Mouse (Mus musculus) midbrain, embryonic 16.5 days (tissue): ENCODE data around the gene Arhgap23. TPM values are rescaled to one million over a fixed set of nuclear protein-coding genes. Genes with fewer than 3 reads are reported as not detected.

Experiments used
- ATAC-seq: fragments of 200-750 bp; cut with Nextera tagmentation; 2 replicates; pipeline ENCODE4 v1.8.0; 2017; ENCODE audit warnings: moderate TSS enrichment
- H3K27ac ChIP-seq: fragments of 300-500 bp; sonication (generic); 2 replicates; pipeline ENCODE4 v1.5.1; 2014; ENCODE audit warnings: mild to moderate bottlenecking, low read length, mixed read lengths
- H3K27me3 ChIP-seq: fragments of 300-500 bp; sonication (generic); 2 replicates; pipeline ENCODE4 v1.6.1; 2014; ENCODE audit warnings: low read depth, low read length, mixed read lengths; ENCODE audit not compliant: control insufficient read depth, insufficient read depth
- H3K36me3 ChIP-seq: fragments of 300-500 bp; sonication (generic); 2 replicates; pipeline ENCODE4 v1.6.1; 2014; ENCODE audit warnings: mild to moderate bottlenecking, low read length, moderate library complexity, mixed read lengths; ENCODE audit not compliant: control insufficient read depth, insufficient read depth
- H3K4me1 ChIP-seq: fragments of 300-500 bp; sonication (generic); 2 replicates; pipeline ENCODE4 v1.6.1; 2014; ENCODE audit warnings: mild to moderate bottlenecking, low read length, mixed read lengths; ENCODE audit not compliant: control insufficient read depth, insufficient read depth
- H3K4me2 ChIP-seq: fragments of 300-500 bp; sonication (generic); 2 replicates; pipeline ENCODE4 v1.6.1; 2014; ENCODE audit warnings: mild to moderate bottlenecking, low read length, mixed read lengths
- H3K4me3 ChIP-seq: fragments of 300-500 bp; sonication (generic); 2 replicates; pipeline ENCODE4 v1.5.1; 2014; ENCODE audit warnings: low read depth, mild to moderate bottlenecking, low read length, moderate library complexity, mixed read lengths
- H3K9ac ChIP-seq: fragments of 300-500 bp; sonication (generic); 2 replicates; pipeline ENCODE4 v1.6.1; 2014; ENCODE audit warnings: low read depth, low read length, mixed read lengths
- H3K9me3 ChIP-seq: fragments of 300-500 bp; sonication (generic); replicated peaks from 2 replicates; pipeline ENCODE4 v1.6.1; 2014; ENCODE audit warnings: mild to moderate bottlenecking, low read length, mixed read lengths; ENCODE audit not compliant: control insufficient read depth, poor library complexity, severe bottlenecking
- WGBS: fragments of 180-500 bp; shearing (Covaris S2); extraction: QIAGEN DNeasy Blood & Tissue Kit; methylation state at CpG from one replicate; pipeline ENCODE4 v1.1.7; 2014; 5-methylcytosine and 5-hydroxymethylcytosine counted together
- polyA plus RNA-seq: library from polyadenylated mRNA; unstranded; fragments of >200 nt; fragmentation: Nextera tagmentation; extraction: Ambion mirVana; gene quantifications from 2 replicates; pipeline ENCODE4 v1.2.1, GENCODE M21; 2015

Arhgap23 gene
- polyA plus RNA-seq, 1 experiment from 2014 or later, result 8.6 TPM

DNA sequence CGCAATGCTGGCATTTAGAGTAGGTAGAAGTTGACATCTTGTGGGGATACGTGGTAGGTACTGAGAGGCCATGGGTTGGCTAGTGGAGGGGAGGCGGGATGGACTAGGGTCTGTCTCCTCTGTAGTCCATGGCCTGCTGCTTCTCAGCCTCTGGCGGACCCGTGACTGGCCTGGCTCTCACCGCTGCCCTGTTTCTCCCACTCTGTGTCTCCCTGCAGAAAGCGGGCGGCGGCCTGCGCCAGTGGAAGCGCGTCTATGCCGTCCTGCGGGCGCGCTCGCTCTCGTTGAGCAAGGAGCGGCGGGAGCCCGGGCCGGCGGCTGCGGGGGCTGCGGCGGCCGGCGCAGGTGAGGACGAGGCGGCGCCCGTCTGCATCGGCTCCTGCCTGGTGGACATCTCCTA lies 47.8 kb downstream of the Arhgap23 start:
- Histone ChIP-seq H3K27ac (no peak overlapping the region), H3K27me3 (peaks cover 4% of the 10 kb centered on the region), H3K9ac (no peak overlapping the region), H3K4me2 (no peak overlapping the region), H3K36me3 (peaks cover 30% of the 10 kb centered on the region), H3K4me1 (no peaks in the 10 kb centered on the region), H3K4me3 (no peak overlapping the region), H3K9me3 (no peaks in the 10 kb centered on the region)
- 49% methylated on average over 33 of the region's 33 CpGs for WGBS
- ATAC-seq, result no peak

DNA sequence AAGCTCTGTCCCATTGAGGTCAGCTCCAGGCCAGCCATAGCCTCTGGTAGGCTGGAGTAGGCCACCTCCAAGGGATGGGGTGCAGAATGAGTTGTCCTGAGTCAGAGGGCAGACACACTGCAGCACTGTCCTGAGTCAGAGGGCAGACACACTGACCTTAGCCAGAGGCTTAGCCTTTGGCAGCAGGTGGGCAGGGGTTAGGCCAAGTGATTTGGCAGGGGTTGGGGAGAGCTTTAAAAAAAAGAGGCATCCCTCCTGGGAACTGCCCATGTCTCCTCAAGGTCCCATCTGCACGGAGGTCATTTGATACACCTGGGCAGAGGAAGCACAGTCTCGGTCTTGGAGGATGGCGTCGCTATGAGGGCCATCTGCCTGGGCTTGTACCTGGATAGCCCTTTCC lies 48.7 kb downstream of the Arhgap23 start:
- Histone ChIP-seq H3K27ac (no peak overlapping the region), H3K27me3 (peaks cover 4% of the 10 kb centered on the region), H3K9me3 (no peaks in the 10 kb centered on the region), H3K4me1 (no peaks in the 10 kb centered on the region), H3K9ac (no peak overlapping the region), H3K4me2 (no peak overlapping the region), H3K4me3 (no peak overlapping the region), H3K36me3 (peaks cover 30% of the 10 kb centered on the region)
- no peak for ATAC-seq
- 86% methylated on average over 4 of the region's 4 CpGs for WGBS

DNA sequence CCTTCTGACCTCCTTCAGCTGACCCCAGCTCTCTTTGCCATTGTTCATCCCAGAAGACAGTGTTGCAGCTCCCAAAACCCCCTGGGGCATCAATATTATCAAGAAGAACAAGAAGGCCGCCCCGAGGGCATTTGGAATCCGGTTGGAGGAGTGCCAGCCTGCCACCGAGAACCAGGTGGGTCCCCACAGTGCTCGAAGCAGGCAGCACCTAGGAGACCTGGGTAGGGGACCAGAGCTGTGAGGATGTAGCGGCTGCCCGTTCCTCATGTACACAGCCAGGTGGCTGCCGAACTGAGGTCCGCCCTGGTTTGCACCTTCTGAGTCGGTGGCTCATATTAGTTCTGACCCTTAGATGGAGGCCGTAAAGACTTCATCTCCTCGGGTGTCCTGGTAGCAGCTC lies 50.6 kb downstream of the Arhgap23 start:
- H3K9me3 ChIP-seq, result no peaks in the 10 kb centered on the region
- H3K36me3 ChIP-seq, result peaks cover 26% of the 10 kb centered on the region
- no peaks in the 10 kb centered on the region for H3K4me1 ChIP-seq
- no peak overlapping the region for H3K27ac ChIP-seq
- H3K4me2 ChIP-seq, result no peak overlapping the region
- H3K9ac ChIP-seq, result no peak overlapping the region
- H3K27me3 ChIP-seq, result peaks cover 4% of the 10 kb centered on the region
- no peak for ATAC-seq
- H3K4me3 ChIP-seq, result no peak overlapping the region
- 81% methylated on average over 12 of the region's 12 CpGs for WGBS

GRCm38 (mm10) chr11:97466444-97467160 lies 51.3 kb downstream of the Arhgap23 start:
- no peak for ATAC-seq
- no peaks in the 10 kb centered on the region for H3K9me3 ChIP-seq
- no peaks in the 10 kb centered on the region for H3K4me1 ChIP-seq
- no peak overlapping the region for H3K9ac ChIP-seq
- H3K27me3 ChIP-seq, result peaks cover under 1% of the 10 kb centered on the region; the same call in 1 of the 2 replicates
- WGBS, result 71% methylated on average over 10 of the region's 10 CpGs
- no peak overlapping the region for H3K4me3 ChIP-seq
- H3K36me3 ChIP-seq, result peaks cover 26% of the 10 kb centered on the region
- no peak overlapping the region for H3K4me2 ChIP-seq
- no peak overlapping the region for H3K27ac ChIP-seq

GRCm38 (mm10) chr11:97468639-97469287 lies 53.4 kb downstream of the Arhgap23 start:
- Histone ChIP-seq H3K27me3 (no peaks in the 10 kb centered on the region), H3K4me3 (no peak overlapping the region), H3K27ac (no peak overlapping the region), H3K4me1 (no peaks in the 10 kb centered on the region), H3K9me3 (no peaks in the 10 kb centered on the region), H3K36me3 (peaks cover 16% of the 10 kb centered on the region), H3K9ac (no peak overlapping the region), H3K4me2 (no peak overlapping the region)
- 48% methylated on average over 14 of the region's 14 CpGs for WGBS
- ATAC-seq, result peak; percentile 55; the same call in 1 of the 2 replicates

GRCm38 (mm10) chr11:97469828-97470227 lies 54.5 kb downstream of the Arhgap23 start:
- H3K36me3 ChIP-seq, result peaks cover 18% of the 10 kb centered on the region
- ATAC-seq, result 0 out of 2 replicates have a peak, but pooled peaks have one; percentile 57
- H3K4me1 ChIP-seq, result no peaks in the 10 kb centered on the region
- H3K9ac ChIP-seq, result no peak overlapping the region
- no peak overlapping the region for H3K4me2 ChIP-seq
- H3K9me3 ChIP-seq, result no peaks in the 10 kb centered on the region
- WGBS, result 89% methylated on average over 7 of the region's 7 CpGs
- H3K27me3 ChIP-seq, result no peaks in the 10 kb centered on the region
- H3K27ac ChIP-seq, result no peak overlapping the region
- no peak overlapping the region for H3K4me3 ChIP-seq

DNA sequence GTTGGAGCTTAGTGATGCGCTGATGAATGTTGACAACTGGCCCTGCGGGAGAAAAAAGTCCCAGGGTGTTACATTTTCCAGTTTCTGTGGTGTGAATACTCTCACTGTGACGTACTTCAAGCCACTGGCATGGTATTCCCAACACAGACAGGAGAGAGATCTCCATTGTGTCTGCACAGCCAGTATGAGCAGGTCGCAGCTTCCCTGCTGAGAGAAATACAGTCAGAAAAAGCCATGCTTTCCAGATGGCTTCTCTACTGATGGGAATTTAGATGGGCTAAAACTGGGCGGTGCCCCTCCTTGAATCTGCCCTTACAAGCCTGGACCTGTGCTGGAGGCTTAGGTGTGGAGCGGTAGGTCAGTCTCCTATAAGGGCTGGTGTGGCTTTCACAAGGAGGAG lies 55.9 kb downstream of the Arhgap23 start:
- Histone ChIP-seq H3K4me1 (no peaks in the 10 kb centered on the region), H3K9me3 (no peaks in the 10 kb centered on the region), H3K27me3 (no peaks in the 10 kb centered on the region), H3K27ac (no peak overlapping the region), H3K4me2 (no peak overlapping the region), H3K9ac (no peak overlapping the region), H3K36me3 (peaks cover 18% of the 10 kb centered on the region), H3K4me3 (no peak overlapping the region)
- 85% methylated on average over 6 of the region's 6 CpGs for WGBS
- ATAC-seq, result no peak

- H3K9ac ChIP-seq, result no peak overlapping the region
- H3K4me3 ChIP-seq, result no peak overlapping the region
- H3K27me3 ChIP-seq, result no peaks in the 10 kb centered on the region
- peaks cover 20% of the 10 kb centered on the region for H3K36me3 ChIP-seq
- no peaks in the 10 kb centered on the region for H3K9me3 ChIP-seq
- H3K4me2 ChIP-seq, result no peak overlapping the region
- 62% methylated on average over 8 of the region's 8 CpGs for WGBS
- no peaks in the 10 kb centered on the region for H3K4me1 ChIP-seq
- peak; percentile 77 for ATAC-seq
- no peak overlapping the region for H3K27ac ChIP-seq
Measured at GRCm38 (mm10) chr11:97476334-97477095, 61.2 kb downstream of the Arhgap23 start.

GRCm38 (mm10) chr11:97477431-97477830 lies 62.1 kb downstream of the Arhgap23 start:
- H3K9me3 ChIP-seq, result no peaks in the 10 kb centered on the region
- no peaks in the 10 kb centered on the region for H3K27me3 ChIP-seq
- H3K4me1 ChIP-seq, result no peaks in the 10 kb centered on the region
- WGBS, result 69% methylated on average over 7 of the region's 7 CpGs
- H3K27ac ChIP-seq, result no peak overlapping the region
- ATAC-seq, result no peak
- peaks cover 18% of the 10 kb centered on the region; the same call in 1 of the 2 replicates for H3K36me3 ChIP-seq
- no peak overlapping the region for H3K4me2 ChIP-seq
- H3K4me3 ChIP-seq, result no peak overlapping the region
- H3K9ac ChIP-seq, result no peak overlapping the region
